Mouse (Mus musculus): ENCODE data around the gene Acvr1b.

Gene Acvr1b

GRCm38 (mm10) chr15:101230503-101230902 is 56.6 kb downstream of the Acvr1b start:
- DNase-seq (ENCODE audit: low spot score): no peak

GRCm38 (mm10) chr15:101230995-101231647 is 57.3 kb downstream of the Acvr1b start:
- DNase-seq (ENCODE audit: low spot score): peak; percentile 46

- DNase-seq (ENCODE audit: low spot score): no peak
Observed at GRCm38 (mm10) chr15:101231648-101232180, 57.8 kb downstream of the Acvr1b start.

GRCm38 (mm10) chr15:101232607-101233006 is 58.7 kb downstream of the Acvr1b start:
- no peak for DNase-seq (ENCODE audit: low spot score)

- DNase-seq (ENCODE audit: low spot score): no peak
Observed at GRCm38 (mm10) chr15:101233183-101233582, 59.3 kb downstream of the Acvr1b start.

- DNase-seq (ENCODE audit: low spot score): no peak
Observed at GRCm38 (mm10) chr15:101233641-101234275, 59.9 kb downstream of the Acvr1b start.

- DNase-seq (ENCODE audit: low spot score): peak; percentile 58
Observed at GRCm38 (mm10) chr15:101234611-101235341, 60.9 kb downstream of the Acvr1b start.

- no peak for DNase-seq (ENCODE audit: low spot score)
Observed at GRCm38 (mm10) chr15:101235342-101235698, 61.5 kb downstream of the Acvr1b start.

- DNase-seq (ENCODE audit: low spot score): no peak
Observed at GRCm38 (mm10) chr15:101235728-101236327, 62.0 kb downstream of the Acvr1b start.

- DNase-seq (ENCODE audit: low spot score): peak; percentile 68
Observed at GRCm38 (mm10) chr15:101236878-101237277, 63.0 kb downstream of the Acvr1b start.

GRCm38 (mm10) chr15:101238885-101239511 is 65.1 kb downstream of the Acvr1b start:
- DNase-seq (ENCODE audit: low spot score): no peak

GRCm38 (mm10) chr15:101239821-101240220 is 66.0 kb downstream of the Acvr1b start:
- DNase-seq (ENCODE audit: low spot score): no peak

GRCm38 (mm10) chr15:101240799-101241204 is 66.9 kb downstream of the Acvr1b start:
- peak; percentile 95 for DNase-seq (ENCODE audit: low spot score)

- DNase-seq (ENCODE audit: low spot score): no peak
Observed at GRCm38 (mm10) chr15:101241236-101241635, 67.4 kb downstream of the Acvr1b start.

- no peak for DNase-seq (ENCODE audit: low spot score)
Observed at GRCm38 (mm10) chr15:101241853-101242252, 68.0 kb downstream of the Acvr1b start.

- no peak for DNase-seq (ENCODE audit: low spot score)
Observed at GRCm38 (mm10) chr15:101242645-101243044, 68.8 kb downstream of the Acvr1b start.

GRCm38 (mm10) chr15:101244012-101244411 is 70.1 kb downstream of the Acvr1b start:
- peak; percentile 31 for DNase-seq (ENCODE audit: low spot score)

GRCm38 (mm10) chr15:101246231-101247154 is 72.6 kb downstream of the Acvr1b start:
- peak; percentile 99 for DNase-seq (ENCODE audit: low spot score)

- no peak for DNase-seq (ENCODE audit: low spot score)
Observed at GRCm38 (mm10) chr15:101247155-101247498, 73.3 kb downstream of the Acvr1b start.

- peak; percentile 30 for DNase-seq (ENCODE audit: low spot score)
Observed at GRCm38 (mm10) chr15:101248029-101248710, 74.3 kb downstream of the Acvr1b start.

Data from adipocyte (in vitro differentiated cells).